Mouse (Mus musculus): ENCODE results near the gene Atf5.

The Atf5 gene

GRCm38 (mm10) chr7:44819391-44819790 lies 2.9 kb upstream of the Atf5 start:
- DNase-seq, result no peak

GRCm38 (mm10) chr7:44818751-44819235 lies 2.3 kb upstream of the Atf5 start:
- peak; percentile 42 for DNase-seq

GRCm38 (mm10) chr7:44818164-44818563 lies 1.7 kb upstream of the Atf5 start:
- DNase-seq, result no peak

GRCm38 (mm10) chr7:44817441-44817840 lies 983 bp upstream of the Atf5 start:
- DNase-seq, result no peak

- DNase-seq, result peak; percentile 100
Measured at GRCm38 (mm10) chr7:44815721-44816469, 563 bp downstream of the Atf5 start, which contains the start of the genes Nup62 and Il4i1. TSS of gene Nup62 (plus strand) at chr7:44816088. TSS of gene Il4i1 (plus strand) at chr7:44816387.

- DNase-seq, result no peak
Measured at GRCm38 (mm10) chr7:44814952-44815553, 1.4 kb downstream of the Atf5 start.

- no peak for DNase-seq
Measured at GRCm38 (mm10) chr7:44814423-44814822, 2.0 kb downstream of the Atf5 start.

- DNase-seq, result no peak
Measured at GRCm38 (mm10) chr7:44813985-44814384, 2.5 kb downstream of the Atf5 start.

- no peak for DNase-seq
Measured at GRCm38 (mm10) chr7:44812651-44813325, 3.7 kb downstream of the Atf5 start.

- DNase-seq, result no peak
Measured at GRCm38 (mm10) chr7:44810819-44811557, 5.5 kb downstream of the Atf5 start.

- DNase-seq, result no peak
Measured at GRCm38 (mm10) chr7:44810365-44810764, 6.1 kb downstream of the Atf5 start.

- no peak for DNase-seq
Measured at GRCm38 (mm10) chr7:44809466-44809865, 7.0 kb downstream of the Atf5 start.

- DNase-seq, result no peak
Measured at GRCm38 (mm10) chr7:44808927-44809326, 7.5 kb downstream of the Atf5 start.

GRCm38 (mm10) chr7:44792781-44793180 lies 23.7 kb downstream of the Atf5 start:
- DNase-seq, result no peak

- no peak for DNase-seq
Measured at GRCm38 (mm10) chr7:44790066-44790465, 26.4 kb downstream of the Atf5 start.

- no peak for DNase-seq
Measured at GRCm38 (mm10) chr7:44789531-44789930, 26.9 kb downstream of the Atf5 start.

GRCm38 (mm10) chr7:44780101-44780500 lies 36.4 kb downstream of the Atf5 start:
- no peak for DNase-seq

GRCm38 (mm10) chr7:44776849-44777498 lies 39.5 kb downstream of the Atf5 start:
- DNase-seq, result no peak

- no peak for DNase-seq
Measured at GRCm38 (mm10) chr7:44772591-44773204, 43.8 kb downstream of the Atf5 start.

GRCm38 (mm10) chr7:44770046-44770578 lies 46.3 kb downstream of the Atf5 start:
- peak; percentile 32 for DNase-seq

- no peak for DNase-seq
Measured at GRCm38 (mm10) chr7:44768129-44768528, 48.3 kb downstream of the Atf5 start.

Measured in right cerebral cortex, postnatal 14 days (tissue).